Mouse (Mus musculus): ENCODE measurements around the gene Psmd7.
A peak's percentile ranks its signal among the peaks of the same experiment; 100 is the strongest.

Psmd7 gene

DNA sequence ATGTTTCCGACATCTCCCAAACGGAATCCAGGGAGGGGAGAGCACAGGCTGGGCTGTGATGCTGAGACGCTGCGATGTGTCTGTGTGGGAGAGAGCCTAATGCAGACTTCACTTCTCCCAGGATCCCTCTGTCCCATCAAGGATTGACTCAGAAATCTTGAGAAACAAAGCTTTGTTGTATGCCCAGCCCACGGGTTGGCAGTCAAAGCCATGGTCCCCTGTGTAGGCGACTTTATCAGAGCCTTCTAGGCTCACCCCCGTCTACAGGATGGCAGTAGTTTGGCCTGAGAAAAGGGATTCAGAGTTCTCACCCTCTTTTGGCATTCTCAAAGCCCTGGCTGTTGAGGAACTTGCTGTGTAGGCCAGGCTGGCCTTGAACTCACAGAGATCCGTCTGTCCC lies 9.7 kb downstream of the Psmd7 start:
- no peak for DNase-seq (ENCODE audit: low read depth, low spot score)

GRCm38 (mm10) chr8:107578132-107578531 lies 10.1 kb downstream of the Psmd7 start:
- DNase-seq (ENCODE audit: low read depth, low spot score): no peak

GRCm38 (mm10) chr8:107577640-107578039 lies 10.6 kb downstream of the Psmd7 start:
- DNase-seq (ENCODE audit: low read depth, low spot score): no peak

- peak; percentile 81 for DNase-seq (ENCODE audit: low read depth, low spot score)
These were observed 11.6 kb downstream of the Psmd7 start for GRCm38 (mm10) chr8:107576702-107577101.

DNA sequence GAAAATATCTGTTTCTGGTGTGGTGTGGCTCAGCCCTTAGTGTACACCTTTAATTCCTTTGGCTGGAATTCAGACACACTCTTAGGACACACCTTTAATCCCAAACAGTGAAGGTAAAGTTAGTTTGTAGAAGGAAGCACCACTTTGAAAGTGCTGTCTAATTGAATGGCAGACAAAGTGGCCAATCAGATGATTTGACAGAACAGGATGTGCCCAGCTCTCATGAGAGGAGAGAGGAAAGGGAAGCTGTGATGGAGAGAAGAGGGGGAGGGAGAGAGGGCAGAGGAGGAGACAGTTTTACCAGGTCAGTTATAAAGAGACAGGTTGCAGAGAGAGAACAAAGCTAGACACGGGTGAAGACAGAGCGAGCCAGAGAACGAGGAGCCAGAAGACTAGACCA lies 13.5 kb downstream of the Psmd7 start:
- peak; percentile 26 for DNase-seq (ENCODE audit: low read depth, low spot score)

- DNase-seq (ENCODE audit: low read depth, low spot score): peak; percentile 84
These were observed 15.8 kb downstream of the Psmd7 start for GRCm38 (mm10) chr8:107572497-107572896.

DNA sequence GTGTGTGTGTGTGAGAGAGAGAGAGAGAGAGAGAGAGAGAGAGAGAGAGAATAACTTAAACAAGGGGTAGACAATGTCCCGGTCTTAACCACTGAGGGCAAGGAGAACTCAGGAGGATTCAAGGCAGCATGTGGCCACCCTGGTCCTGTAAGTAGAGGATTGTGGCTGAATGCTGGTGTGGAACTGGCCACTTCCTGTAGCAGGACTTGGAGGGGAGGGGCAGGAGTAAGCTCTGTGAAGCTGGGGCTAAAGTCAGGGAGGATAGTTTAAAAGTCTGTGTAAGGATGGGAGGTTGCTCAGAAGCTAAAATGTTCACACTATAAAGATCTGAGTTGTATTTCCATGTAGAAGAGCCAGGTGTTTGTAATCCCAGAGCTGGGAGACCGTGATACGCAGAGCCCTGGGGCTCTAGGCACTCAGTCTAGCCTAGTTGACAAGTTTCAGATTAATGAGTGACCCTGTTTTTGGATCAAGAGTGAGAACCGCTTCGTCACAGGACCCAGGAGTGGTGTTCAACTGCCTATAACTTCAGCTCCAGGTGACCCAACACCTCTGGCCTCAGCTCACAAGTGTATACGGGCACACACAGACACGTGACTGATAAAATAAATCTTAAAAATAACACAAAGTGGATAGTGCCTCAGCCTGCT lies 16.7 kb downstream of the Psmd7 start:
- no peak for DNase-seq (ENCODE audit: low read depth, low spot score)

DNA sequence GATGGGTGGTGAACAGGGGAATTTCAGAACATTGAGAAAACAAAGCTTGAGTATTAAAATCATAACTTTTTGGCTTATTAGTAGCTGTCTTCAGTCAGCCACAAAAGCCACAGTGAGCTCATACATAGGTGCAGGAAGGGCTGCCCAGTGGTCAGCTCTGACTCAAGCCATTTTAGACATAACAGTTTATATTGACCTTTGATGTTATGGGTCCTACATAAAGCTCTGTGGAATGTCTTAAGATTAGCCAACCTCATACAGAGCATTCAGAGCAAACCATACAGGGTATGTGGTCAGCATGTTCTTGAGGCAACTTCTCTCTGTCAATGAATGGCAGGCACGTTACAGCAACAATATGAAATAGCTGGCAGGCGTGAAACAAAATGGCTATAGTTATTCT lies 17.2 kb downstream of the Psmd7 start:
- no peak for DNase-seq (ENCODE audit: low read depth, low spot score)

DNA sequence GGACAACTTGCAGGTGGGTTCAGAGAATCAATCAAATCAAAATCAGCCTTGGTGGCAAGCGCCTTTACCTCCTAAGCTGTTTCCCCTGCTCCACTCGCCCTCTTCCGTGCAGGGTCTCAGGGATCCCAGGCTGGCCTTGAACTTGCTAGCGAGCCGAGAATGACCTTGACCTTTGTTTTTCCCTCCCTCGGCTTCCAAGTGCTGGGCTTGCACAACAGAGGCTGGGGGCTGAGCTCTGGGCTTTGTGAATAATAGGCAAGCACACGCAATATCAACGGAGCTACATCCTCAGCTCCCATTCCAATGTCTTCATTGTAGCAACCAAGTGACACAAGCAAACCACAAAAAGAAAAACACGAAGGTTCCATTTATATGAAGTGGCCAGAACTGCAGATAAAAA lies 26.1 kb downstream of the Psmd7 start:
- no peak for DNase-seq (ENCODE audit: low read depth, low spot score)

DNA sequence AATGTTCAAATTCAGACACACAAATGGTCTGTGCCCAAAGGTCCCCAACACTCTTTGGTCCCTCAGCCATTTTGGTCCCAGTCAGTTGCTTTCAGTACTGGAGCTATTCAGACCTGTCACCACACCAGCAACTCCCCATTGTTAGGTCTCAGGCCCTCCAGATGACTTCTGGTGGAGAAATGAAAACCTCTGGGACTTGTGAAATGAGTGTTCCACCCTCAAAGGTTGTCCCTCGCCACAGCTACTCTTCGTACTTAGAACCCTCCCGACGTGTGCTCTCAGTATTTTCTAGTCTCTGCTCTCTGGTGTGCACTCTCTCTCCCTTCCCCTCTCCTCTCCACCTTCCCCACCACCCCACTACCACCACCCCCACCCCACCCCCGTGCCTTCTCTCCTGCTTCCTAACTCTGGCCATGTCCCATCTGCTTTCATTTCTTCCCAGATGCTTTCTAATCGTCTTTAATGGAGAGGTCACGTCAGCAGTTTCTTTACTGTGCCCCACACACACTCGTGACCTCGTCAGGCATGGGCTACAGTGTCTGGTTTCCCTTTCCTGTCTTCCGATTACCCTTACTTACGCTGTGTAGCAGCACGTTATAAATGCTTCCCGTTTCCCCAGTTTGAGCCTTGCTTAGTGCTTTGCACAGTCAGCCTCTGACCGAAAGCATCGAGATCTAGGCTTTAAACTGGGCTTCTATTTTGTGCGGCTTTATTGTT lies 27.3 kb downstream of the Psmd7 start:
- peak; percentile 50 for DNase-seq (ENCODE audit: low read depth, low spot score)

GRCm38 (mm10) chr8:107556511-107556936 lies 31.7 kb downstream of the Psmd7 start:
- no peak for DNase-seq (ENCODE audit: low read depth, low spot score)

GRCm38 (mm10) chr8:107555231-107555630 lies 33.0 kb downstream of the Psmd7 start:
- DNase-seq (ENCODE audit: low read depth, low spot score): no peak

- DNase-seq (ENCODE audit: low read depth, low spot score): no peak
These were observed 36.0 kb downstream of the Psmd7 start for GRCm38 (mm10) chr8:107552234-107552633.

DNA sequence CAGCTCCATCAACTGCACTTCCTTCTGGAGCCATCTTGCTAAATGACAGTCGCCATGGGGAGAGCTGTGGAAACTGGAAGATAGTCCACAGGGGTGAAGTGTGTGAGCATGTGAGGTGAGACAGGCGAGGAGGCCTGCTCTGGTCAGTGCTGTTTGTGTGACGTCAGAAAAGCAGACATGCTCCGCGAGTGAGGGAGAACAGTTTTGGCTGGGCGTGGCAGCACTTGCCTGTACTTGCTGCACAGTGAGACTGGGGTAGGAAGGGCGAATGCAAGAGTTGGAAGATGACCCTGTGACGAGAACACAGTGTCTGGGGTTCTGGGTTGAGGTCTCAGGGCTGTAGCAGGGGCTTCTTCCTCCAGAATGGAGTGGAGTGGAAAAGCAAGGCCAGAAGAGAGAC lies 41.4 kb downstream of the Psmd7 start:
- DNase-seq (ENCODE audit: low read depth, low spot score): no peak

- no peak for DNase-seq (ENCODE audit: low read depth, low spot score)
These were observed 42.1 kb downstream of the Psmd7 start for GRCm38 (mm10) chr8:107546154-107546553.

DNA sequence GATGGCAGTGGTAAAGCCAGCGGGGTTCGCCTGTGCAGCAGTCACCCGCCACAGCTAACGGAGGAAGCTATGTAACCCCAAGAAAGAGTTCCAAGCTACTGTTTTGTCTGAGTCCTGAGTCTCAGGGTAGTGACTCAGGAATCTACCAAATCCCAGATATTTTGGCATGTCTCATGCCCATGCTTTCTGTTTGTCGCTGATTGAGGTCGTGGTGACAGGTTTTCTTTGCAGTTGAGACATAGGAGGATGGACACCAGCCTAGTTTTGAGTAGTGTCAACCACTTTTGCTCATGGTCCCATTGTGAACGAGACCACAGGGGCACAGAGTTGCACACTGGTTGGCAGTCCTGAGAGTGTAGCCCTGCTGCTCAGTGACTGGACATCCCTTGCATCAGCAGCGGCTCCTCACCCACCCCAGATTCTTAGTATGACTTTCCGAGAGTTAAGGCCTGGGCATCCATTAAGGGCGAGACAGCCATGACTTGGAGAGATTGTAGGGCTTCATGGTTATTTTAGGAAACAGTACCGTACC lies 42.6 kb downstream of the Psmd7 start:
- DNase-seq (ENCODE audit: low read depth, low spot score): no peak

- DNase-seq (ENCODE audit: low read depth, low spot score): no peak
These were observed 43.6 kb downstream of the Psmd7 start for GRCm38 (mm10) chr8:107544651-107545174.

DNA sequence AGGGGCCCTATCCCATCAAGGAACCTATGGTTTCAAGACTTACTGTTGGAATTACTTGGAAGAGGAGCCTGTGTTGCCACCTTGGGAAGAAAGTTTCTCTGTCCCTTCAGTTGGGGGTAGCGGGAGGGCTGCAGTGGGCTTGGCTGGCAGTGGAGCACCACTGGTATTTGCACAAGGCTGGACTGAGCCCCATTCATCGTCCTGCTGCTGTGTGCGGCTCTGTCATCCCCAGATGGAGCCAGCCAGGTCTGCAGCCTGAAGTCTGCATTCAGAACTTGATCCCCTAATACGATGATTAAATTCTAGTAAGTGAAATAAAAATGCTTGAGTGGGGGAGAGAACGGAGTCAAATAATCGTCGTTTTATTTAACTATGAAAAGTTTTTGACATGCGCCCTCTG lies 44.1 kb downstream of the Psmd7 start:
- DNase-seq (ENCODE audit: low read depth, low spot score): no peak

GRCm38 (mm10) chr8:107543714-107544113 lies 44.5 kb downstream of the Psmd7 start:
- no peak for DNase-seq (ENCODE audit: low read depth, low spot score)

DNA sequence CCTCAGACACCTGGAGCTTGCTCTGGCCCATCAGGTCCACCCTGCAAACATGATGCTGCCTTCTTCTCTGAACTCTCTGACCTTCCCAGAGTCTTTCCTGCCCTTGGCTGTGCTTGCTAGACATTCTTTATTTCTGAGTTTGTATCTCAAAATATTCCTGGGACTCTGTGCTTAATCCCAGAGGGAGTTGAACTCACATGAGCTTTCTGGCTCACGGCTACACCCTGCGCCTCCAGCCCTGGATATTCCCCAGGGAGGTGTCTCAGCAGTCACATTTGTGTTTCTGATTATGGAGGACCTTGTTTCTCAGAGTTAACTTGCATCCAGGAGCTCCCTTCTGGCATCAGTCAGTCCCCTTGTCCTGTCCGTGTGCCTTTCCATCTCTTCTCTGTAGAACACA lies 46.1 kb downstream of the Psmd7 start:
- DNase-seq (ENCODE audit: low read depth, low spot score): no peak

GRCm38 (mm10) chr8:107541369-107541768 lies 46.9 kb downstream of the Psmd7 start:
- DNase-seq (ENCODE audit: low read depth, low spot score): no peak

- no peak for DNase-seq (ENCODE audit: low read depth, low spot score)
These were observed 47.6 kb downstream of the Psmd7 start for GRCm38 (mm10) chr8:107540623-107541022.

DNA sequence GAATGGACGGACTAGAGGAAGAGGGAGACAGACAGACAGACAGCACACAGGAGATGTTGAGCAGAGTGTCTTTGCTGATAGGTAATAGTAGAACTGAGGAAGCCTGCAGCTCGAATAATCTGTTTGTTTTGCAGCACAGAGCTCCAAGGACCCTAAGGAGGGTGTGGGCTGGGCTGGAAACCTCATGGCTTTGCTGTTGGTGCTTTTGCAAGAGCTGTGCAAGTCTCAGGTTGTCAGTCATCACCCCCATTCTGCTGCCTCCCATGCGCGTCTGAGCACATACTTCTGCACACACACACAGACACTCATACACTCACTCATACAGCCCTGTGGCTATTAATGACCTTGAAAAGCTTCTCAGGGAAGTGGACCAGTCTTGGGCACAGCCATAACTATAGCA lies 50.8 kb downstream of the Psmd7 start:
- DNase-seq (ENCODE audit: low read depth, low spot score): no peak

All from CD4-positive, CD25-positive, alpha-beta regulatory T cell, adult 2 months (primary cell).